Mouse (Mus musculus): ENCODE measurements around the gene Gse1. TPM values are rescaled to one million over a fixed set of nuclear protein-coding genes. Genes with fewer than 3 reads are reported as not detected.
A peak's percentile ranks its signal among the peaks of the same experiment; 100 is the strongest.

The Gse1 gene
- polyA plus RNA-seq, 1 experiment from 2014 or later: 23.9 TPM

DNA sequence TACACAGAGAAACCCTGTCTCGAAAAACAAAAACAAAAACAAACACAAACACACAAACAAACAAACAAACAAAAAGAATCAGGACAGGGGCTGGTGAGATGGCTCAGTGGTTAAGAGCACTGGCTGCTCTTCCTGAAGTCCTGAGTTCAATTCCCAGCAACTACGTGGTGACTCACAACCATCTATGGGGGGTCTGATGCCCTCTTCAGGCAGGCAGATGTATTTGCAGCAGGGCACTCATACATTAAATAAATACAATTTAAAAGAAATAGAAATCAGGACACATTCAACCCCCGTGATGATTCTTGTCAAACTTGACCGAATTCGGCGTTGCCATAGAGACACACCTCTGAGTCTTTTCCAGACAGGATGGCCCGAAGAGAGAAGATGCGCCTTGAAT, 20.9 kb upstream of the Gse1 start:
- no peak overlapping the region for H3K4me3 ChIP-seq (replicated peaks; ENCODE audit: low read length)
- no peaks in the 10 kb centered on the region for H3K36me3 ChIP-seq (replicated peaks; ENCODE audit: control insufficient read depth, insufficient read depth)
- ATAC-seq (ENCODE audit: low FRiP score) (no peak), DNase-seq (ENCODE audit: low spot score) (no peak)
- no peaks in the 10 kb centered on the region for H3K9me3 ChIP-seq (ENCODE audit: control insufficient read depth, low read length)
- 86% methylated on average over 8 of the region's 8 CpGs for WGBS
- no peaks in the 10 kb centered on the region for H3K27me3 ChIP-seq (ENCODE audit: control insufficient read depth, insufficient read depth, low read length)
- no peak overlapping the region for H3K27ac ChIP-seq
- no peak overlapping the region for H3K9ac ChIP-seq
- H3K4me2 ChIP-seq (replicated peaks): no peak overlapping the region
- no peaks in the 10 kb centered on the region for H3K4me1 ChIP-seq (replicated peaks; ENCODE audit: control insufficient read depth, insufficient read depth, low read length)

DNA sequence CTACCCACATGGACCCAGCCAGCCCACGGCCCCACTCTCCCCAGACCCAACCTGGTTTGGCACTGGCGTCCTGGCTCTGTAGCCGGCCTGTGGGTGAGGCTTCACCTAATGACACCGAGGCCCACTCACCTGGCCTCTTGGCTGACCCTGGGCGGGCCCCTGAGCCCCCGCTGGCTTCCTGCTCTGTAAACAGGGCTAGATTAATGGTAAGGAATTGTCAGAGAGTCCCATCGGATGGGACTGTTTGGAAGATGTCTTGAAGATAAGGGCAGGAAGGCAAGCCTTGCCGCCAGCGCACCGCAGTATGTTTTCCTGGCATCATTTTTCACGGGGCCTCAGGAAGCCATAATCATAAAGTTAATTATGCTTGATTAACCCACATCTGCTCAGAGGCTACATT, 20.1 kb upstream of the Gse1 start:
- Histone ChIP-seq H3K27me3 (ENCODE audit: control insufficient read depth, insufficient read depth, low read length) (no peaks in the 10 kb centered on the region), H3K9ac (no peak overlapping the region), H3K4me1 (replicated peaks; ENCODE audit: control insufficient read depth, insufficient read depth, low read length) (no peaks in the 10 kb centered on the region), H3K27ac (no peak overlapping the region), H3K4me2 (replicated peaks) (no peak overlapping the region), H3K36me3 (replicated peaks; ENCODE audit: control insufficient read depth, insufficient read depth) (no peaks in the 10 kb centered on the region), H3K4me3 (replicated peaks; ENCODE audit: low read length) (no peak overlapping the region), H3K9me3 (ENCODE audit: control insufficient read depth, low read length) (no peaks in the 10 kb centered on the region)
- no peak for ATAC-seq (ENCODE audit: low FRiP score)
- 65% methylated on average over 11 of the region's 11 CpGs for WGBS
- no peak for DNase-seq (ENCODE audit: low spot score)

DNA sequence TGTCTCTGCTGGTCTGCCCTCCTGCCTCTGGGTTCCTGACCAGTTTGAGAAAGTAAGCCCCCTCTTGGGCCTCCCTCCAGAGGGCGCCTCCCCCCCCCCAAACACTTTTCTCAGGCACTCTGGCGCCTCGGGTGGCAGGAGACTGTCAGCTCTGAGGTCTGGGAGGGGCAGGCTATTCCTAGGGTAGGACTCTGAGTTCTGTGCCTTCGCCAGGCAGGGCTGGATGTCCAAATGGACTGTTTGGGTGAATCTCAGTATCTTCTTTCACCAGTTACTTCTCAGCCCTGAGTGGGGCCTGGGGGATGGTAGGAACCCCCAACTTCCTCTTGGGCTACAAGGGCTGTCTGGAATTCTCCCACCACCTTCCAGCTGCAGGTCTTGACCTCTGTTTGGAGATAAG, 16.9 kb upstream of the Gse1 start:
- WGBS: 12% methylated on average over 3 of the region's 4 CpGs
- DNase-seq (ENCODE audit: low spot score): no peak
- H3K9me3 ChIP-seq (ENCODE audit: control insufficient read depth, low read length): no peaks in the 10 kb centered on the region
- peaks cover 11% of the 10 kb centered on the region; the same call in 1 of the 2 replicates for H3K4me1 ChIP-seq (replicated peaks; ENCODE audit: control insufficient read depth, insufficient read depth, low read length)
- H3K4me3 ChIP-seq (replicated peaks; ENCODE audit: low read length): no peak overlapping the region
- H3K27ac ChIP-seq: no peak overlapping the region
- no peak overlapping the region for H3K4me2 ChIP-seq (replicated peaks)
- no peak overlapping the region for H3K9ac ChIP-seq
- H3K36me3 ChIP-seq (replicated peaks; ENCODE audit: control insufficient read depth, insufficient read depth): no peaks in the 10 kb centered on the region
- H3K27me3 ChIP-seq (ENCODE audit: control insufficient read depth, insufficient read depth, low read length): no peaks in the 10 kb centered on the region
- ATAC-seq (ENCODE audit: low FRiP score): no peak

DNA sequence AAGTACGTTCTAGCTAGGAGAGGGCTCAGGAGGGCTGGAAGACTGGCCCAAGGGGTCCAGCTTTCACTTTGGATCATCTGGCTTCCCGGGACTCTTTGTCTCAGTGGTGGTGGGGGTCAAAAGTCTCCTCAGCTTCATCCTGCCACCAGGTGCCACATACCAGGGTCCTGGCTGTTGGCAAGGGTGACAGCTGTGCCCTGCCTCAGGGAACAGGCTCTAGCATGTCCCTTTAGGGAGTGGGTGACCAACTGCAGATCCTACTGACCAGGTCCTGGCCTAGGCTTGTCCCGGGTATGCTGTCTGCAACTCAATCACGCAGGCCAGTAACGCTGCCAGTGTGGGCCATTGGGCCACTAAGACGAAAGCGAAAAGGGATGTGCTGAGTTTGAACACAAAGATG, 15.7 kb upstream of the Gse1 start:
- H3K36me3 ChIP-seq (replicated peaks; ENCODE audit: control insufficient read depth, insufficient read depth): no peaks in the 10 kb centered on the region
- no peak overlapping the region for H3K4me3 ChIP-seq (replicated peaks; ENCODE audit: low read length)
- no peak for ATAC-seq (ENCODE audit: low FRiP score)
- H3K27me3 ChIP-seq (ENCODE audit: control insufficient read depth, insufficient read depth, low read length): no peaks in the 10 kb centered on the region
- no peak overlapping the region for H3K27ac ChIP-seq
- no peak overlapping the region for H3K4me2 ChIP-seq (replicated peaks)
- no peak for DNase-seq (ENCODE audit: low spot score)
- H3K9ac ChIP-seq: no peak overlapping the region
- no peaks in the 10 kb centered on the region for H3K9me3 ChIP-seq (ENCODE audit: control insufficient read depth, low read length)
- peaks cover 19% of the 10 kb centered on the region for H3K4me1 ChIP-seq (replicated peaks; ENCODE audit: control insufficient read depth, insufficient read depth, low read length)
- 86% methylated on average over 7 of the region's 7 CpGs for WGBS

DNA sequence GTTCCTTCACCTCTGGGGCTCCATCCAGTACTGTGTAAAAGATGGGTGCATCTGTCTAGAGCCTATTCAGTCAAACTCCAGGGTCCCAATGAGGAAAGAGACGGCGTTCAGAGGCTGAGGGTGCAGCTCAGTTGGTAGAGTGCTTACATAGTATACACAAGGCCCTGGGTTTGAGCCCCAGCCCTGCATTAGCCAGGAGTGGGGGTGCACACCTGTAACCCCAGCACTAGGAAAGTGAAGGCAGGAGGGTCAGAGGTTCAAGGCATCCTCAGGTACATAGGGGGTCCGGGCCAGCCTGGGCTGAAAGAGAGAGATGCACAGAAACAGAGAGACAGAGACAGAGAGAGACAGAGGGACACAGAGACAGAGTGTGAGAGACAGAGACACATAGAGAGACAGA, 15.0 kb upstream of the Gse1 start:
- H3K4me3 ChIP-seq (replicated peaks; ENCODE audit: low read length): no peak overlapping the region
- no peak overlapping the region for H3K27ac ChIP-seq
- peaks cover 19% of the 10 kb centered on the region for H3K4me1 ChIP-seq (replicated peaks; ENCODE audit: control insufficient read depth, insufficient read depth, low read length)
- no peaks in the 10 kb centered on the region for H3K27me3 ChIP-seq (ENCODE audit: control insufficient read depth, insufficient read depth, low read length)
- ATAC-seq (ENCODE audit: low FRiP score) (no peak), DNase-seq (ENCODE audit: low spot score) (no peak)
- no peaks in the 10 kb centered on the region for H3K36me3 ChIP-seq (replicated peaks; ENCODE audit: control insufficient read depth, insufficient read depth)
- H3K4me2 ChIP-seq (replicated peaks): no peak overlapping the region
- H3K9me3 ChIP-seq (ENCODE audit: control insufficient read depth, low read length): no peaks in the 10 kb centered on the region
- 92% methylated on average over 3 of the region's 3 CpGs for WGBS
- no peak overlapping the region for H3K9ac ChIP-seq

DNA sequence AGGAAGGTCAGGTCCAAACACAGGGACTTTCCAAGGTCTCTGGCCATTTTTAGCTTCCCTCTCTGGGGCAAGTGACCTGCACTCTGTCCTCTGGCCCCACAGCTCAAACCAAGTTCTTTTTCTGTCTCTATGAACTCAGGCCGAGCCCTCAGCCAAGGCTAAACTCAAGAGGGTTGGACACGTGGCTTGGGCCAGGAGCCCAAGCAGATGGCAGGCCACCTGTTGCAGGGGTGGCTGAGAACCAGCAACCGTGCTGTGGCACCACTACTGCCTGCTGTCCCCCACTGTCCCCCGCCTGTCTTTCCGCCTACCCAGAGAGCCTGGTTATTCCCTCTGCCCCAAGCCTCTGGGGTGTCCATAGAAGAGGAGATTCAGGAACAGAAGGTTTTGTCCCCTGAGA, 14.3 kb upstream of the Gse1 start:
- DNase-seq (ENCODE audit: low spot score): no peak
- Histone ChIP-seq H3K27me3 (ENCODE audit: control insufficient read depth, insufficient read depth, low read length) (no peaks in the 10 kb centered on the region), H3K9me3 (ENCODE audit: control insufficient read depth, low read length) (no peaks in the 10 kb centered on the region), H3K4me2 (replicated peaks) (no peak overlapping the region), H3K27ac (no peak overlapping the region), H3K4me3 (replicated peaks; ENCODE audit: low read length) (no peak overlapping the region), H3K36me3 (replicated peaks; ENCODE audit: control insufficient read depth, insufficient read depth) (no peaks in the 10 kb centered on the region), H3K9ac (no peak overlapping the region), H3K4me1 (replicated peaks; ENCODE audit: control insufficient read depth, insufficient read depth, low read length) (peaks cover 19% of the 10 kb centered on the region)
- 31% methylated on average over 5 of the region's 5 CpGs for WGBS
- ATAC-seq (ENCODE audit: low FRiP score): no peak

DNA sequence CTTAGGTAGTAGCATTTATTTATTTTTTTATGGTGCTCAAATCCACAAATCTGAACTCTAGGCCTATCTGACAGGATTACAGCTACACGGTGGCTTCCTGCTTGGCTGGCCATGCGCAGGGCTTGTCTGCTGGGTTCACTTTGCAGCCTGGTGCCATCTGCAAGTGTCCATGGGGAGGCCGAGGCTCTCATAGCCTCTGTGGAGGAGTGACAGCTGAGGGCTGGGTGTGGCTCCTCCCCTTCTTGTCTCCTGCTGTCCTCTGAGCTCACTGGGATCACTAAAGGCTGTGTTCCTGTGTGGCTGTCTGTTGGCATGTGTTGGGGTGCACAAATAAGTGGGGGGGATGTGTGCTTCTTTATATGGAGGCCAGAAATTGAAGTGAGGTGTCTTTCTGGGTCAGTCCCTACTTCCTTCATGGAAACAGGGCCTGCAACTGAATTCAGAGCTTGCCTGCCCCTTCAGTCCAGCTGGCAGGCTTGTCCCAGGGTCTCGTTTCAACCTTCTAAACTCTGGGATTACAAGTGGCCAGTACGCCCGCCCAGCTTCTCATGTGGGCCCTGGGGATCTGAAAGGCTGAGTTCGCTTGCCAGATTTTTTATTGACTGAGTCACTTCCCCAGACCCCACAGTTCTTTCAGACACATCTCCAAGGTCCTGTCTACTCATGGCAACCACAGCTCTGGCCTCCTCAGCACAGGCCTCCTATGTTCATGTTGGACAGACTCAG, 12.7 kb upstream of the Gse1 start:
- Histone ChIP-seq H3K27me3 (ENCODE audit: control insufficient read depth, insufficient read depth, low read length) (no peaks in the 10 kb centered on the region), H3K27ac (peak overlapping the region; percentile 43; the same call in 1 of the 2 replicates), H3K9ac (no peak overlapping the region), H3K9me3 (ENCODE audit: control insufficient read depth, low read length) (no peaks in the 10 kb centered on the region), H3K36me3 (replicated peaks; ENCODE audit: control insufficient read depth, insufficient read depth) (no peaks in the 10 kb centered on the region), H3K4me2 (replicated peaks) (no peak overlapping the region), H3K4me1 (replicated peaks; ENCODE audit: control insufficient read depth, insufficient read depth, low read length) (peaks cover 19% of the 10 kb centered on the region), H3K4me3 (replicated peaks; ENCODE audit: low read length) (no peak overlapping the region)
- no peak for DNase-seq (ENCODE audit: low spot score)
- ATAC-seq (ENCODE audit: low FRiP score): no peak
- WGBS: 24% methylated on average over 7 of the region's 7 CpGs

DNA sequence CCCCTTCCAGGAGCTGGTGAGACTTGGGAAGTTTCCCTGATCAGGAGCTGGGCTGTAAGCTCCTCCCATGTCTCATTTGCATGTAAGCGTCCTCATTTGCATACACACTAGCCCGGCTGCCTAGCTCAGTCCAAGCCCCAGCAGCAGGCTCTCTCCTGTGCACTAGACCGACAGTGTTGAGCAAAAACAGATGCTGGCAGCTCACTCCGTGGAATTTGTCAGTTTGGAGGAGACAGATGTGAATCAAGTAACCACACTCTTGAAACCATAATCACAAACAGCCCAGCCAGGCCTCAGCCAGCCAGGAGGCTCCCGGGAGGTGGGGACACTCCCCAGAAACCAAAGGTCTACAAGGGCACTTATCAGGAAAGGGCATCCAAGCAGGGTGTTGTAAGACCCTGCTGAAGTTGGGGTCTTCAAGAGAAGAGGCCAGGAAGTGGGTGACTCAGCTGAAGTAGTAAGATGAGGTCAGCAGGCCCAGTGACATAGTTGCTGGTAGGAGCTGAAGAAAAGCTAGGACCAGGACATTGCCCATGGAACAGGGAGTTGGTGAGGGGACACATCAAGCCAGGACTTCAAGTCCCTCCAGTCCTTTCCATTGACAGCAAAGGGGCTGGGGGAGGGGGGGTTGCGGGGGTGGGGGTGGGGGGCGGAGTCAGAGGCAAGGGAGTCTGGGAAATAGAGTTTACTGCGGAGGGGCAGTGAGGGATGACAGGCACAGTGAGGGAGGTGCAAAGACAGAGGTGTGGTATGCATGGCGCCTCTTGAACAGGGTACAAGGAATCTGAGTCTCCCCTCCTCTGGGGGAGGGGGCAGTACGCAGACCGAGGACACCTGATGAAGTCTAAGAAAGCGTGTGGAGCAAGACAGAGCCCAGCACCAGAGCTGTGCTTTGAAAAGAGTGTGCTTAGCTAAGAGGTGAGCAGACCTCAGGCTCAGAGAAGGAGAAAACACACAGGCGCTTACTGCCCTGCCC, 11.1 kb upstream of the Gse1 start:
- peaks cover 20% of the 10 kb centered on the region for H3K4me1 ChIP-seq (replicated peaks; ENCODE audit: control insufficient read depth, insufficient read depth, low read length)
- no peaks in the 10 kb centered on the region for H3K27me3 ChIP-seq (ENCODE audit: control insufficient read depth, insufficient read depth, low read length)
- no peak overlapping the region for H3K4me3 ChIP-seq (replicated peaks; ENCODE audit: low read length)
- H3K9me3 ChIP-seq (ENCODE audit: control insufficient read depth, low read length): no peaks in the 10 kb centered on the region
- DNase-seq (ENCODE audit: low spot score): peak; percentile 65
- H3K27ac ChIP-seq: peak overlapping the region; percentile 57; the same call in 1 of the 2 replicates
- peak; percentile 80 for ATAC-seq (ENCODE audit: low FRiP score)
- H3K9ac ChIP-seq: no peak overlapping the region
- WGBS: 19% methylated on average over 13 of the region's 13 CpGs
- H3K4me2 ChIP-seq (replicated peaks): no peak overlapping the region
- H3K36me3 ChIP-seq (replicated peaks; ENCODE audit: control insufficient read depth, insufficient read depth): no peaks in the 10 kb centered on the region

DNA sequence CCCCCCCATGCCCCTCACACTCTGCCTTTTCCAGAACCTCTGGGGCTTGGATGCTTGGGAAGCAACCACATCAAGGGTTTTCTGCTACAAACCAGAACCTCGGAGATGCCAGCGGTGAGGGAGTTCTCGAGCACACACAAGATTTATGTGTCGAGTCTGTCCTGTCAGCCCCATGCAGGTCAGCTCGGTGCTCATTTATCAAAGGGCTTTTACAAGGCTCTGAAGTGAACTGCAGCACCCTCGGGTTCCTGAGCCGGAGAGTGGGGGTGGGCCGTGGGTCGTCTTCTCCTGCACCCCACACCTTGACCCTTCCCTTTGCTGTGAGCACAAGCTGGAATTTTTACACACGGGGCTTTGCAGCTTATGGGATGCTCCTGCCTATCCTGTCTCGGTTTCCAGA, 5.7 kb upstream of the Gse1 start:
- DNase-seq (ENCODE audit: low spot score) (no peak), ATAC-seq (ENCODE audit: low FRiP score) (no peak)
- Histone ChIP-seq H3K9me3 (ENCODE audit: control insufficient read depth, low read length) (no peaks in the 10 kb centered on the region), H3K4me3 (replicated peaks; ENCODE audit: low read length) (no peak overlapping the region), H3K36me3 (replicated peaks; ENCODE audit: control insufficient read depth, insufficient read depth) (no peaks in the 10 kb centered on the region), H3K27me3 (ENCODE audit: control insufficient read depth, insufficient read depth, low read length) (no peaks in the 10 kb centered on the region), H3K4me1 (replicated peaks; ENCODE audit: control insufficient read depth, insufficient read depth, low read length) (peaks cover 18% of the 10 kb centered on the region; the same call in 1 of the 2 replicates), H3K27ac (no peak overlapping the region), H3K9ac (no peak overlapping the region), H3K4me2 (replicated peaks) (no peak overlapping the region)
- WGBS: 50% methylated on average over 11 of the region's 11 CpGs
